Mouse (Mus musculus): ENCODE data around the gene Stk25.

- TF ChIP-seq TAL1 (IDR thresholded peaks at IDR 0.05; ENCODE audit: low read length): no peak
- no peak for TF ChIP-seq GATA1 (IDR thresholded peaks at IDR 0.05; ENCODE audit: low read length)
Measured at GRCm38 (mm10) chr1:93697317-93697716, 38.9 kb upstream of the Stk25 start.
